Mouse (Mus musculus) kidney, postnatal 10 days (tissue): Measurements from ENCODE around the gene Fgd1.

Experiments
- DNase-seq: peaks from one replicate; pipeline ENCODE4 v3.0.0; 2021; ENCODE audit warnings: mixed read lengths

The Fgd1 gene

GRCm38 (mm10) chrX:151096171-151097058, 50.5 kb downstream of the Fgd1 start, which contains the start of gene Tsr2:
TSS of gene Tsr2 (minus strand) at chrX:151096543.
- peak; percentile 80 for DNase-seq

DNA sequence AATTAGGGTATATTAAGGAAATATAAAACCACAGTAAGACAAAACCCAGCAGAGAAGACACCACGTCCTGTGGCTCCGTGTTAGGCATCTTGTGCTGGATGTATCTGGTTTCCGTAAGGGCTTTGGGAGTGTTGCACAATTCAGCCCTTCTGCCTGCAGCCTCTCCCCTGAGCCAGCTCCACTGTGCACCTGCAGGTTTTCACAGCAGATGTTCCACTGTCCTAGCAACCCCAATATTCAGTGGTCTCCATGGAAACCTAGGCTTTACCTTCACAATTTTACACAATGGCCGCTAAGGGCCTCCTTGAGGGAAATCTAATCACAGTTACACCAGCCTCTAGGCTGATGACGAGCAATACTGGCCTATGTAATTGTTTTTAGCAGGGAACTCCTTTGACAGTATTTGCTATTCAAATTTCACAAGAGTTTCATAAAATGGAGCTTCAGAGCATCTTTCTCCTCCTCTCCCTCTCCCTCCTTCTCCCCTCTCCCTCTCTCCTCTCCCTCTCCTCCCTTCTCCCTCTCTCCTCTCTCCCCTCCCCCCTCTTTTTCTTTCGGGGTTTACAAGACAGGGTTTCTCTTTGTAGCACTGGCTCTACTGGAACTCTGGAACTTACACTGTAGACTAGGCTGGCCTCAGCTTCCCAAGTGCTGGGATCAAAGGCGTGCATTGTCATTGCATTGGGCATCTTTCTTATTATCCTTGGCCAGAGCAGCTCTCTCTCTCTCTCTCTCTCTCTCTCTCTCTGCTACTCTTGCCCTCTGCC, 61.5 kb downstream of the Fgd1 start:
- no peak for DNase-seq

GRCm38 (mm10) chrX:151116795-151117194, 70.8 kb downstream of the Fgd1 start:
- peak; percentile 49 for DNase-seq

- DNase-seq = peak; percentile 14
Measured at GRCm38 (mm10) chrX:151117432-151117831, 71.5 kb downstream of the Fgd1 start.

- no peak for DNase-seq
Measured at GRCm38 (mm10) chrX:151123933-151124332, 78.0 kb downstream of the Fgd1 start.

DNA sequence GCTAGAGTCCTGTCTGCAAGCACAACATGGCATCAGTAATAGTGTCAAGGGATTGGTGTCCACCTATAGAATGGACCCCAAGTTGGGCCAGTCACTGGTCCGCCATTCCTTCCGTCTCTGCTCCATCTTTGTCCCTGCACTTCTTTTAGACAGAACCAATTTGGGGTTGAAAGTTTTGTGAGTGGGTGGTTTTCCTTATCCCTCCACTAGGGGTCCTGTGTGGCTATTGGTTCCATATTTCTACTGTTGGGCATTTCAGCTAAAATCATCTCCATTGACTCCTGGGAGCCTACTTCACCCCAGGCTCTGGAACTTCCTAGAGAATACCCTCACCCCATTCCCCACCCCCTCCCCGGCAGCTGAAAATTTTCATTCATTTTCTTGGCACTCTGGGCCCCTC, 84.5 kb downstream of the Fgd1 start:
- DNase-seq = no peak

DNA sequence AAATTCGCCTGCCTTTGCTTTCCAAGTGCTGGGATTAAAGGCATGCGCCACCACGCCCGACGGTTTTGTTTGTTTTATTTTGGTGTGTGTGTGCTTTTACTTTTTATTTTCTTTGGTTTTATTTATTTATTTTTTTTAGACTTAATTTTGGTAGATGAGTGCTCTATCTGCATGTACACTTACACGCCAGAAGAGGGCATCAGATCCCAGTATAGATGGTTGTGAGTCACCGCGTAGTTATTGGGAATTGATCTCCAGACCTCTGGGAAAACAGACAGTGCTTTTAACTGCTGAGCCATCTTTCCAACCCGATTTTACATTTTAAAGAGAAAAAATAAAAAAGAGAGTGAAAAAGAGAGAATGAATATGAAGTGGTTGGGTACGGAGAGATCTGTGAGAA, 86.8 kb downstream of the Fgd1 start:
- peak; percentile 5 for DNase-seq
